Mouse (Mus musculus) E14TG2a.4 (cell line): ENCODE results near the gene Hs2st1.

Experiments used
- CTCF ChIP-seq: conservative IDR thresholded peaks from 2 replicates; pipeline ENCODE4 v1.5.1; 2014; ENCODE audit warnings: low read length
- NANOG ChIP-seq: IDR thresholded peaks from 2 replicates; pipeline ENCODE4 v1.6.1; 2014; ENCODE audit warnings: borderline replicate concordance, low read length, mixed read lengths
- POU5F1 ChIP-seq: IDR thresholded peaks from 2 replicates; pipeline ENCODE4 v1.6.1; 2014; ENCODE audit warnings: low read length, borderline replicate concordance

- TF ChIP-seq CTCF (no peak), POU5F1 (no peak), NANOG (no peak)
Measured at GRCm38 (mm10) chr3:144510724-144511123, 59.3 kb downstream of the Hs2st1 start.
